Mouse (Mus musculus) brain, embryonic 14.5 days (tissue): ENCODE data around the gene Pprc1. TPM values are rescaled to one million over a fixed set of nuclear protein-coding genes. Genes with fewer than 3 reads are reported as not detected.

Source experiments
- DNase-seq: peaks from one replicate; pipeline ENCODE4 v3.0.0-alpha.2; 2011; ENCODE audit warnings: low read depth
- CTCF ChIP-seq: fragments of 200-500 bp; IDR thresholded peaks from 2 replicates; pipeline ENCODE4 v1.5.1; 2012; ENCODE audit warnings: inconsistent platforms, mild to moderate bottlenecking, moderate library complexity, borderline replicate concordance; ENCODE audit not compliant: insufficient read depth, insufficient read length; ENCODE audit errors: extremely low read depth
- POLR2A ChIP-seq: fragments of 200-500 bp; IDR thresholded peaks from 2 replicates; pipeline ENCODE4 v1.6.1; 2012; ENCODE audit warnings: mild to moderate bottlenecking, inconsistent platforms, borderline replicate concordance; ENCODE audit not compliant: poor library complexity, insufficient read depth, insufficient read length, severe bottlenecking; ENCODE audit errors: extremely low read depth
- polyA plus RNA-seq: library from polyadenylated mRNA; depleted of rRNA; stranded (reverse); fragments of >200 nt; gene quantifications from 2 replicates; pipeline ENCODE4 v1.2.3, GENCODE M21; 2012

Pprc1 gene
- polyA plus RNA-seq, 1 experiment = 30.1 TPM

GRCm38 (mm10) chr19:46037925-46038850, 6.5 kb upstream of the Pprc1 start:
- DNase-seq = peak; percentile 35

GRCm38 (mm10) chr19:46038851-46039260, 5.8 kb upstream of the Pprc1 start:
- peak; percentile 47 for DNase-seq
- TF ChIP-seq POLR2A (no peak), CTCF (no peak)

More at GRCm38 (mm10) chr19:46037925-46038850, 6.5 kb upstream of the Pprc1 start:
- TF ChIP-seq POLR2A (no peak), CTCF (no peak)

GRCm38 (mm10) chr19:46039478-46039877, 5.2 kb upstream of the Pprc1 start:
- peak; percentile 98 for DNase-seq
- TF ChIP-seq POLR2A (peak; percentile 93; the same call in 1 of the 2 replicates), CTCF (no peak)

- DNase-seq = peak; percentile 28
- TF ChIP-seq POLR2A (no peak), CTCF (no peak)
These were observed 4.4 kb upstream of the Pprc1 start for GRCm38 (mm10) chr19:46040149-46040902.

- DNase-seq = no peak
- TF ChIP-seq POLR2A = no peak
- no peak for TF ChIP-seq CTCF
These were observed 3.3 kb upstream of the Pprc1 start for GRCm38 (mm10) chr19:46041299-46041932.

GRCm38 (mm10) chr19:46041933-46042475, 2.7 kb upstream of the Pprc1 start:
- TF ChIP-seq CTCF (no peak), POLR2A (0 out of 2 replicates have a peak, but pooled peaks have one; percentile 15)
- DNase-seq = peak; percentile 96

GRCm38 (mm10) chr19:46042476-46043011, 2.1 kb upstream of the Pprc1 start:
- peak; percentile 93 for DNase-seq
- peak; percentile 51; the same call in 1 of the 2 replicates for TF ChIP-seq POLR2A
- TF ChIP-seq CTCF = no peak

GRCm38 (mm10) chr19:46043380-46043779, 1.3 kb upstream of the Pprc1 start:
- no peak for TF ChIP-seq POLR2A
- no peak for TF ChIP-seq CTCF
- DNase-seq = peak; percentile 73

GRCm38 (mm10) chr19:46044993-46045695, 458 bp downstream of the Pprc1 start, which contains the start of gene Ldb1:
Ldb1 (minus strand) TSS chr19:46045214.
- peak; percentile 84 for TF ChIP-seq POLR2A
- no peak for TF ChIP-seq CTCF

GRCm38 (mm10) chr19:46045696-46046311, 1.1 kb downstream of the Pprc1 start:
- DNase-seq = peak; percentile 79
- TF ChIP-seq POLR2A (no peak), CTCF (no peak)

More at GRCm38 (mm10) chr19:46044993-46045695, 458 bp downstream of the Pprc1 start, which contains the start of gene Ldb1:
- peak; percentile 95 for DNase-seq

- DNase-seq = peak; percentile 48
- no peak for TF ChIP-seq CTCF
- TF ChIP-seq POLR2A = no peak
These were observed 1.9 kb downstream of the Pprc1 start for GRCm38 (mm10) chr19:46046621-46047025.
